Mouse (Mus musculus) mouse trophoblast stem cell (cell line): Measurements from ENCODE around the gene Col4a3.

Experiments used
- in situ Hi-C, 2 experiments: fragments of 300-500 bp; cut with MseI, MboI; formaldehyde crosslinking; loops; 2 replicates in 1 of 2; 3 replicates in 1 of 2; pipeline ENCODE4 v1.15.1; 2025

The Col4a3 gene

DNA sequence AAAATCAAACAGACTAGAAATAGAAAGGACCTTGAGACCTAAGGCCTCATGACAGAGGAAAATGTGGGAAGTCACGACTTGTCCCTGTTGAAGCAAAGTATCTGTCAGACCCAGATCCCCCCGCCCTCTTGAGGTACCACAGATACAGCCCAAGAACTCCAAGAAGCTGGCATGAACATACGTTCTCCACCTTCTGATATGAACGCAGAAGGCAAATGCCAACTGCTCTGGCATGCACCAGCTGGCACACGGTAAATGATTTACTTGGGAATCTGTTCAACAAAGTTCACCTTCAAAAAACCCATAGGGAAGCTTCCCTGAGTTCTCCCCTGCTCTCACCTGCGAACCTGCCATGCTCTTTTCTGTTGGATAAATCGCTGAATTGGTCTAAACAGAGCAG lies 19.1 kb downstream of the Col4a3 start:
- in situ Hi-C loops = no loop called here

DNA sequence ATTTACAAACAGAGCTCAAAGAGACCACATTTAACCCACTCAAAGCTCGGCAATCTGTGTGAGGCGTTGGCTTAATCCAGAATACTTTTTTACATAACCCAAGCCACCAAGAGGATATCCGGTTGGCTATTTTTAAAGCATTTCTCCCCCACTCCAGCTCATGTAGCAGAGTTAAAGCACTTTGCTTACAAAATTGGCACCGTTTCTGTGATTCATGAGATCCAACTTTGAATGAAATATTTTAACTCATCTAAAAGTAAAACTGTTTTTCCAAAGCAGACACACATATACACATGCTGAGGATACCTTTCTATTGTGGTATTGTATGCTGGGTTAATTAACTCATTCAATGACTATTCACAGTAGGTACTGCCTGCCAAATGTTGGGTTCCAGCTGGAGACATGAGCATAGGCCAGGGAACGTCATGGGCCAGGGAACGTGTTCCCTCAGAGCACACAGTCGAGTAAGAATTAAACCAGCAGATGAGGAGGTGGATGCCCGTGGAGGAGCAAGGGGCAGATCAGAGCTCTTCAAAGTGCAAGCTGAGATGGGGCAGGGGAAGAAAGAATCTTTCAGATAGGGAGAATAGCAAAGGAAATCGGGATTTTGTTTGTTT lies 22.0 kb downstream of the Col4a3 start:
- in situ Hi-C loops = no loop called here

DNA sequence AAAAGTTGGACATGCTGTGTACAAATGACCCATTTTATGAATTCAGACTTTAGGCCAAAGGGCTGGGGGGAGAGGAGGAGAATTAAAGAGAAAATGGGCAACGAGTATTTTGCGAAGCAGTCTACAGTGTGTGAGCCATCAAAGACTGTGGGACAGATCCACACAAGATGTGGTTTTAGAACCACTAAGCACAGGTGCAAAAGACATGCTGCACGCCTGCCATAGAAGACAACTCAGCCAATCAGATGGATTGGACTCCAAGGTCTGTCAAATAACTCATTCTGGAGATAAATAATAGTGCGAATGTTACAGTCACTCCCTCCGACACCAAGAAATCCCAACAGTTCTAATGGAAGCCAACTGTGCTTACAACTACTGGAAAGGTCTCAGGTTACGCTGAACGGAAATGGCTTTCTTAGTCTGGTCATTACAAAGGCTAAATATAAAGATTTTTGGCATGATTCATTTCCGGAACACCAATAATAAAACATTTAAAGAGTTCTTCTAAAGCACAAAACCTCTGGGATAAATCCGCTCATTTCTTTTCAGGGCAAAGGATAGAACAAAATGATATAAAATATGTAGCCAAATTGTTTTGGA lies 25.4 kb downstream of the Col4a3 start:
- in situ Hi-C loops = no loop called here

DNA sequence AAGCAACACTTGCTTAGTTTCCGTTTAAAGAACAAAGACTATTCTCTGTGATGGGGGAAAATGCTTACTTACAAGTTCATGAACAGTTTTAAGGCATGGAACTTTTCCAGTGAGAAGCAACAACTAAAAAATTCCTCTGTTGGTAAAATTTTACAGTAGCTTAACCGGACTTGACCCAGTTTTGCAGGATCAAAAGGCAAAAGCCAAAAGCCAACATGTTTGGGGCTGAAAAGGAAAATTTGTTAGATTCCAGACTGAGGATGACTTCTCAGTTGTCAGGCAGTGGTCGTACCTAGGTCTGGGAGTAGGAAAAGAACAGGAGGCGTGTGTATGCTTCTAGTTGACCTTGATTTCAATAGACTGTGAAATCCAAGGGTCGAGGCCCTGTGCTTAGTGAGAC lies 31.3 kb downstream of the Col4a3 start:
- in situ Hi-C loops = no loop called here

DNA sequence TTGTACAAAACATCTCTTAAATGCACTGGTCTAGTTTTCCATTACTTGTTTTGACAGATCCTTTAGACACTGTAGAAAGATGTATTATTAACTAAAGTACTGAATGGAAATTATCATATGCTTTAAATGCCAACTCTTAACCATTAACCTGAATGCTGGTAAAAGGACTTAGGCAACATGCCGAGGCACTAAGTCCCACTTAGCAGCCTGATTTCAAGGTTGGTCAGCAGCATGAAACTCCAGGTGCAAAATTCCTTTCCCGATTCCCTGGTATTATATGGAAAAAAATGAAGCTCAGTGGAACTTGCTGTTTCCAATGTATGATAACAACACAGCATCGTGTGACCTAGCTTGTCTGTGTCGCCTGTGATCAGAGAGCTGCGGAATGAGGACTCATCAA lies 31.9 kb downstream of the Col4a3 start:
- in situ Hi-C loops = no loop called here

DNA sequence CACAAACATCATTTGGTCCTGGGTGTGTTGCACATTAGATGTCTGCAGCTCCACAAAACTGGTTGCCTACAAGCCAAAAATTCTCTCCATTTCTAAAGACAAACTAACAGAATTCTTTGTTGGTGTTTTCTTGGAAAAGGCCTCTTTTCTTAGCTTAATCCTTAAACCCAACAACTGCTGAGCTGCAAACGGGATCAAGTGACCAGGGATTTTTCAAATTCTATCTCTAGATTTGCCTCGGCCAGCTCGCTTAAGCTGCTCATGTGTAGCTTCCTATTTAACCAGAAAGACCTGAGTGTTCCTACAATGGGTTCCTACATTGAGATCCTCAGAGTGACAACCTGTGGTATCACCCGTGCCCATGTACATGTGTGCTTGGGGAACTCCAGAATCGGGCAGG lies 33.3 kb downstream of the Col4a3 start:
- in situ Hi-C loops = no loop called here

DNA sequence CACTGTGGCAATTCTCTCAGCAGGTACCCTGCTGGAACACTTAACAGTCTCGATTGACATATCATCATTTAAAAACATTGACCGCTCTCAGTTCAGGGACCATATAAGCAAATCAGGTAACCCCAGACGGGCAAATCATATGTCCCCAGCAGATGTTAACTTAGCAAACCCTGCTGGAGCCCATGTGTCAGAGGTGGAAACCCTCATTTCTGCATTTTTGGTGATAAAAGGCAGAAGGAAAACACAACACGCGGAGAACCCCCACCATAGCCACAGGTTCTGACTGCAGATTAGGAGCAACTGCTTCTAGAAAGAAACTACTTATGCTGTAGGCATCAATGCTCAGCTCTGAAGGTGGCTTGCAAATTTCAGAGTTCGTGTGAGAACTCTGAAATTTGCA lies 38.2 kb downstream of the Col4a3 start:
- in situ Hi-C loops = no loop called here

DNA sequence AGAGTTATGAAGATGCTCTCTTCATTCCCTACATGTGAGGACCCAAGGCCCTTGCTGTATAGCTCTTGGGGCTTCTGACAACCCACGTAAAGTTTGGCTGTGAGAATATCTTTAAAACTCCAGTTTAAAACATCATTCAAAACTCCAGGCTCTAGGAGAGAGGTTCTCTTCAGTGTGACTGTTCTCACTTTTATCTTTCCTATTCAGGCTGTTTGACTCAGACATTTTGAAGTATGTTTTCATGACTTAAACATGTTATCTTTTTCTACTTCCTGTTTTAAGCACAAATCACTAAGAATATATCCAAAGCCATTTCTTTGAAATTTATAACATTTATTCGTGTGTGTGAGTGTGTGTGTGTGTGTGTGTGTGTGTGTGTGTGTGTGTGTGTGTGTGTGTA lies 38.8 kb downstream of the Col4a3 start:
- in situ Hi-C loops = no loop called here

DNA sequence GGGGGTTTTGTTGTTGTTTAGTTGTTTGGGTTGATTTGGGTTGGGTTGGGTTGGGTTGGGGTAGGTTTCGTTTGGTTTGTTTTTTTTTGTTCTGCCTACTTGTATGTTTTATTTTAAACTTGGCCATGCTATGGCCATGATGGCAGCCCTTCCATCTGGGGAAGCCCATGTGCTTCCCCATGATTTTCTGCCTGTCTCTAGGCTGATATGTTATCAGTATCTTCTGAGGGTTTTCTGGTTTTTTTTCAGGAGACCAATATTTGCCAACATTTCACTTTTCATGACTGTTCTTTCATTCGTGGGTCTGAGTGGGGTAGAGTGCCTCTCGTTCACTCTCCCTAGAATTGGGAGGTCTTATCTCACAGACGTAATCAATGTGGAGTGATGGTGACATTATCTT lies 40.9 kb downstream of the Col4a3 start:
- in situ Hi-C loops = no loop called here

DNA sequence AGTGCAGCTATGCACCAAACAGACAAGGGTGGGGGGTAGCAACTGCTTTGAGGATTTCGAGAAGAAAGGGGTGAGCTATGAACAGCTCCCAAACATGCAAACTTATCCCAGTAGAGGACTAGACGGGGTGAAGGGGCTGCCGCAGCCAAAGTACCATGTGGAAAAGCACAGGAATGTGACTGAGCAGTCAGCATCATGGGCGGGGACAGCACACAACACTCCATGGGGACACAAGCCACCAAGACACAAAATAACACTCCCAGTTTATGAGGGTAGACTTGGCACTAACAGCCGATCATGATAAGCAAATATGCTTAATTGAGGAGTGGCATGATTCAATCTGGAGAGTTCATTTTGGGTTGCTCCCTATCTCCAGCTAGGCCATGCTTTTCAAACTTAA lies 42.8 kb downstream of the Col4a3 start:
- in situ Hi-C loops = no loop called here

DNA sequence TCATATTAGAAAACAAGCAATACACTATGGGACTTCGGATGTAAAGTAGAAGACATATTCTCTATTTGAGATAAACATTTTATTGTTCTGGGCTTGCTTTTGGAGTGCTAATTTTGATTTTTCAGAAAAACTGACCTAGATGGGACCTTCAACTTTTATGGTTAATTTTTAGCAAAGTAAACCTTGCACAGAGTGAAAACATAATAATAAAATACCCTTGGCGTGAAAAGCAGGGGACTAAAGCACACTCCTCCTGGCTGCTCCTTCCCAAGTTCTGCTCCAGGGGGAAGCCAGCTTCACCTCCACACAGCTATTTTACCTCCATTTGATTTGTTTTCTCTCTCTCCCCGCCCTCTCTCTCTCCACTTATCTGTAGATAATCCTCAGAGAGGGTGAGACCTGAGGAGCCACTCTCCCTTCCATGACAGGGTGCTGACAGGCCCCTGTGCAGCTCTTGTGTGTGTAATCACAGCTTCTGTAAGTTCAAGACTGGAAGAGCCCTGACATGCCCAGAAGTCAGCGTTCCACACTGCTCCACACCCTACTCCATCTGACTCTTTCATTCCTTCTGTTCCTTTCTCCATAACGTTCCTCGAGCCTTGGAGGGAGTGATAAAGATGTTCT lies 44.6 kb downstream of the Col4a3 start:
- in situ Hi-C loops = no loop called here

DNA sequence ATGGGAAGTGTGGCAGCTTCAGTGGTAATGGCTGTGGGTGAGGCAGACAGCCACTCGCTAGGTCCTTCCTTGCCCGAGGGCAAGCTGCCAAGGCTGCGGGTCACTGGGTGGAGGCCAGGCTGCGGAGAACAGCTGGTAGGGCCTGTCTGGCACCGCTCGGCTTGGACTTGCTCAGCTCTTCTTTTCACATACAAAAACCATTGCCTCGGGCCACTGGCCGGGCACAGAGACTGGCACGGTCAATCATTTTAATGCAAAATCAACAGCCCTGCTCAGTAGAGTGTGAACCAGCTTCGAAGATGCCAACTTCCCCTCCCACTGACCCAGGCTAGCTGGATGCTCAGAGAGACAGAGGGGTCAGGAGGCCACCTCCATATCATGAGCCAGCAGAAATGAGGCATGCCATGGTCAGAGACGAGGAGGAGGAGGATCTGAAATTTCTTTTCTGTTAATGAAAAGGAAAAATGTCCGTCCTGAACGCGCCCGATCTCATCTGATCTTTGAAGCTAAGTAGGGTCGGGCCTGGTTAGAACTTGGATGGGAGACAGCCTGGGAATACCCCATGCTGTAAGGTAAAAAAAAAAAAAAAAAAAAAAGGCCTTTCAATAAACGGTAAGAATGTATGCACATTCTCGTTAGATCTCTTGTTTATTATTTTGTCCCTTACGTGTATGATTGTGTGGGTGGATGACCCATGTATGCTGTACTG lies 48.0 kb downstream of the Col4a3 start:
- in situ Hi-C loops = loop anchor here in 1 of 2 experiments (5.0 kb wide), 1 partner anchor 77 kb away; no protein-coding TSS in a partner anchor

DNA sequence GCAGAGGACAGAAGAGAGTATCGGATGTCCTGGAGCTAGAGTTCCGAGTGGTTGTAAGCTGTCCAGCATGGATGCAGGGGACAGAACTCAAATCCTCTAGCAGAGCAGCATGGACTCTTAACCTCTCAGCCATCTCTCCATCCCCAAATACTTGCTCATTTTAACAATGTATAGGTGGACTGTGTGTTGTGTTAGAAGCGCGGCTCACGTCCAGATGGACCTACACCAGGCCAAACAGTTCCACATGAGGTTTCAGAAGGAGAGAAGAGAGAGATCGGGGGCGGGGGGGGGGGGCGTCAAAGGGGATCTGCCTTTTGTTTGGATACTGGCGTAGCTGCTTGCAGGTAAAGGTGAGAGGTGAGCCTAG lies 48.5 kb downstream of the Col4a3 start:
- in situ Hi-C loops = loop anchor here in 1 of 2 experiments (5.0 kb wide), 1 partner anchor 78 kb away; no protein-coding TSS in a partner anchor

DNA sequence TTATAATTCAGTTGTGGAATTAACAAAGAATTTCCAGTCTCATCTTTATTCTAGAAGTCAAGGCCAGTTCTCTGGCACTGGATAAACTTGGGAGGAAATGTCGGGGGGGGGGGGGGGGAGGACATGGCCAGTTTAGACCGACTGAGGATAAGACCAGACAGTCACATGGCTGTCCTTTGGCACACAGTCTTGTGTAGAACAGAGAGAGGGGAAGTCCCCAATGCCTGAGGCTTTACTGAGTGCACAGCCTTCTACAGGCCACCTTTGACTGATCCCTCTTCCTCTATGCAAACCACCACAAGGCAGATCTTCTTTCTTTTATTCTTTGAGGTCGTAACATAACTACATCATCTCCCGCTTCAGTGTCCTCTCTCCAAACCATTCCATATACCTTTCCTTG lies 49.6 kb downstream of the Col4a3 start:
- in situ Hi-C loops = loop anchor here in 1 of 2 experiments (5.0 kb wide), 1 partner anchor 79 kb away; no protein-coding TSS in a partner anchor

DNA sequence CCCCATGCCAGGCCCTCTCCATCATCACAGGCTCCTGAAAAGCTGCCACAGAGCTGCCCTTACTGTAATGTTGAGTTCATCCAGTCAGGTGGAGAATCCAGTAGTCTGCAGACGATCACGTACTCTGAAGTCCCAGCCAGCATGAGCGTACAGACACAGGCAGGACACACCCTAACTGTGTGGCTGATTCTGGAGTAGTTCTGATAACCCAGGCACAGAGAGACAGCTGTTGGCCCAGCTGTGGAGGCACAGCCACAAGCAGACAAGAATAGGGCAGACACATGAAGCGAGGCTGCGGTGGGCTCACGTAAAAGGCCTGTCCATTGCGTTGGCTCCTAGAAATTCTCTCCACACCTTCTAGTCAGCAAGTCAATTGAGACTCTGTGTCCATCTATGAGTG lies 50.7 kb downstream of the Col4a3 start:
- in situ Hi-C loops = loop anchor here in 1 of 2 experiments (5.0 kb wide), 1 partner anchor 80 kb away; no protein-coding TSS in a partner anchor

DNA sequence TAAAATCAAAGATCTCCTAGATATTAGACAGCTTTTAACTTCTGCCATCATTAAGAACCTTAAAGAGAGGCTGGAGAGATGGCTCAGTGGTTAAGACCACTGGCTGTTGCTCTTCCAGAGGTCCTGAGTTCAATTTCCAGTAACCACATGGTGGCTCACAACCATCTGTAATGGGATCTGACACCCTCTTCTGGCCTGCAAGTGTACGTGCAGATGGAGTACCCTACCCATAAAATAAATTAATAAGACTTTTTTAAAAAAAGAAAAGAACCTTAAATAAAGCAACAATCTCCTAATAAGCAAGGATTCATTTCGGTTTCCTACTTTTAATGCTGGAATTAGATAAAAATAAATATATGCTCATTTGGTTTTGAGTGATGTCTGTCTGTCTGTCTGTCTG lies 51.7 kb downstream of the Col4a3 start:
- in situ Hi-C loops = loop anchor here in 1 of 2 experiments (5.0 kb wide), 1 partner anchor 81 kb away; no protein-coding TSS in a partner anchor

DNA sequence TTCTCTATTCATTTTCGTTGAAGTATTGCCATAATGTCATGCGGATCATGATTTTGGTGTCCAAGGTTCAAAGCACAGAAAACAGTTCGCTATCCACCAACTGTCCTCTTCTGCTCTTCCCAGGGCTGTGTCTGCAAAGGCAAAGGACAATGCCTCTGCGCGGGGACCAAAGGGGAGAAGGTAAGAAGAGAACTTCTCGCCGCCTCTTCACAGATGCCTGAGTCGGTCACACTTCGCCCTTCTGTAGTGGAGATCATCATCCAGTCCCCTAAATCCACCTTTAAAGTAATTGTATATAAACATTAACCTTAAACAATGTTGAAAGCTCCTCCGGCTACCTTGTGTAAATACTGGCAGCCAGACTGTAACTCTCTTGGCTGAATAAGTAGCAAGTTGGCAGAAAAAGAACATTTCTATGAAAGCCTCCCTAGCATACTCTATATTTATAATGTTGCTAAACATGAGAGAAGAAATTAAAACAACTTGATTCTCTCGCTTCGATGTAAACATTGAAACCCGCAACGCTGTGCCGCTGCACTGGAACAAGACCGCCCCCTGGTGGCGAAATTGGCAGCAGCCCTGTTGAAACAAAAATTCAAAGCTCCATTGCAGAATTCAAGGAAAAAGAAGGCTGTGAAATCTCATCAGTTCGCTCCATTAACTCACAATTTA lies 54.7 kb downstream of the Col4a3 start:
- in situ Hi-C loops = loop anchor here in 1 of 2 experiments (5.0 kb wide), 1 partner anchor 69 kb away; no protein-coding TSS in a partner anchor

DNA sequence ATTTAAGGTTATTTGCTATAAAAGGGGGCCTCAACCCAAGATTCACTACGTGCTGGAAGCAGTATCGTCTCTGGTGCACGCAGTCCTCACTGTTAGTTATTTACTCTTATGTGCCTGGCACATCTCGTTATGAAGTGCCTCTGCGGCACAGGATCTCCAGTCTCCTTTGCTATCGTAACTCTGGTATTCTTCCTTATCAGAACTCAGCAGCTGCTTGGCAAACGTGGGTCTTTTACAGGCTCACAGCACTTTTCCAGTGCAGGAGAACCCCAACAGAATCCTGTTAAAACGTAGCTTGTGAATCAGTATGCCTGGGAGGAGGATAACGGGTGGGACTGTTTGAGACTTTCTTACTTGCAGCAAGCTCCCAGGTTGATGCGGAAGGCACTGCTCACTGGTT lies 61.3 kb downstream of the Col4a3 start:
- in situ Hi-C loops = no loop called here

DNA sequence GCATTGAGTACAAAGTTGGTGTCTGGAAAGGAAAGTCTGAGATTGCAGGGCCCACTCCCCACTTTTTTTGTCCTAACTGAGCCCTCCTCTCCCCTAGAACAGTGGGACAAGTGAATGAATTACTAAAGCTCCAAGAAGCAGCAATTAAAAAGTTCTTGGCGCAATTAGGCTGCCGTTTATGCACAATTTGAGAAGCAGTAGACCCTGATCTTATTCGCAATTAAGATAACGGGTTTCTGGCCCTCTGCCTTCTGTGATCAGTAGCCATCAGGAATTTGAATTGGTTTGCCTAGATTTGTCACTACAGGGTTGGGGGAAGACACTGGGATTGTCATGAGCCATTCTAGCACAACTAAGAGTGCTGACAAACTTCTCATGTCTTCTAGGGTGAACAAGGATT lies 64.1 kb downstream of the Col4a3 start:
- in situ Hi-C loops = no loop called here

DNA sequence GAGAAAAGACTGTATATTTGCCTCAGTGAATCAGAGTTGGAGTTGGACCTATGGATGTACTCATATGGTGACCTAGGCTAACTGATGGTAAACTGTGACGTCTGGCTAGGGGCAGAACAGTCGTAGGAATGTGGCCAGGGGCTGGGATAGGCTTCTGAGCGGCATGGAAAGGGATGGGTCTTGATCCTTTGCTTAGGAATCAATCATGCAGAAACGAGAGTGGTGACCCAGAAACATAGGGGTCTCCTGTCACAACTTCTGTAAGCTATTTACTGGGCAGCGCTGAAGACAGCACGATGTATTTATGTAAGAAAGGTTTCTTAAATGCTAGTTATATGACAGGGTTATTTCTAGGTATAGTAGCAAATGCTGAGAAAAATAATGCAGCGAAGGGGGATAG lies 67.3 kb downstream of the Col4a3 start:
- in situ Hi-C loops = no loop called here

DNA sequence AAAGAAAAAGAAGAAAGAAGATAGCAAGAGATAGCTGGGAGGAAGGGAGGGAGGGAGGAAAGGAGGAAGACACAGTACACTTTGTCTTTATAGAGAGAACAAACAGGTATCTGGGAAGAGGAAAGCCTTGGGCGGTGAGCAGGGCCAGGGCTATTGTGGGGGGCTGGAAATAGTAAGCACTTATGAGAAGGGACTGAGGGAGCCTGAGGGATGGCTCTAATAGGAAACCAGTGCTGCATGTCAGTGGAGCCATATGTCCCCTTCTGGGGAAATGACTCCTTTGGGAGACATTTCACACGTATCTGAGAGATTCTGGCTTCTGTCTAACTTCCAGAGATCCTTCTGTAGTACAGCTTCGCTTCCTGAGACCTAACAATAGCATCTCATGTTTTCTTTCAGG lies 69.7 kb downstream of the Col4a3 start:
- in situ Hi-C loops = no loop called here

DNA sequence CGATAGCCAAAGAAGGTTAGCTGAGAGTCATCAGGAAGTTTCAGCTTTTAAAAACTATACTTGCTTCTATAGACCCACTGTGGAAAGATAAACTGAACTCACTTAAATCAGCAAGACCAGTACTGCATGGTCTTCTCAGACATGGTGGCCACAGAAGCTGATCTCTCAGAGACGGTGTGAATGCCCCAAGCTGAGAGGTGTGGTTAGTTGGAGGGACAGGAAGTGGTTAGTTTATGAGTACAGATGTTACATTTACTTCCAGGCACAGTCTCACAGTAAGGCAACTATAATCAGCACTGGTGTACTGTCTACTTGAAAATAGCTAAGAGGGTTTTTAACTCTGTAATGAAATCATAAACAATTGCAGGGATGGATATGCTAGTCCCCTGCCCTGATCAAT lies 75.5 kb downstream of the Col4a3 start:
- in situ Hi-C loops = no loop called here
